Mouse (Mus musculus) kidney, postnatal 0 days (tissue): ENCODE results near the gene Lsm7. TPM values are rescaled to one million over a fixed set of nuclear protein-coding genes. Genes with fewer than 3 reads are reported as not detected.
"Not testable (repeated sequence)": the region's sequence is repeated elsewhere in the genome, so short reads cannot be mapped to it uniquely, and the experiment has no call there.

ENCODE experiments used
- ATAC-seq: fragments of 200-750 bp; cut with Nextera tagmentation; replicated peaks from 2 replicates; pipeline ENCODE4 v1.8.0; 2017; ENCODE audit warnings: low read depth, moderate number of reproducible peaks, moderate TSS enrichment, moderate library complexity; ENCODE audit not compliant: low FRiP score
- DNase-seq: peaks from one replicate; pipeline ENCODE4 v3.0.0-alpha.2; 2016; ENCODE audit warnings: low spot score
- H3K27ac ChIP-seq: fragments of 300-500 bp; sonication (generic); 2 replicates; pipeline ENCODE4 v1.5.1; 2014; ENCODE audit warnings: mild to moderate bottlenecking
- H3K27me3 ChIP-seq: fragments of 300-500 bp; sonication (generic); 2 replicates; pipeline ENCODE4 v1.6.1; 2014; ENCODE audit warnings: low read length, mixed read lengths; ENCODE audit not compliant: insufficient read depth
- H3K36me3 ChIP-seq: fragments of 300-500 bp; sonication (generic); 2 replicates; pipeline ENCODE4 v1.6.1; 2014; ENCODE audit warnings: low read length, mixed read lengths; ENCODE audit not compliant: insufficient read depth
- H3K4me1 ChIP-seq: fragments of 300-500 bp; sonication (generic); replicated peaks from 2 replicates; pipeline ENCODE4 v1.6.1; 2014; ENCODE audit warnings: antibody characterized with exemption, low read length, mixed read lengths; ENCODE audit not compliant: insufficient read depth
- H3K4me2 ChIP-seq: fragments of 300-500 bp; sonication (generic); 2 replicates; pipeline ENCODE4 v1.6.1; 2014; ENCODE audit warnings: mild to moderate bottlenecking, low read length, moderate library complexity, mixed read lengths
- H3K4me3 ChIP-seq: fragments of 300-500 bp; sonication (generic); replicated peaks from 2 replicates; pipeline ENCODE4 v1.5.1; 2014; ENCODE audit warnings: low read depth, low read length
- H3K9ac ChIP-seq: fragments of 300-500 bp; sonication (generic); 2 replicates; pipeline ENCODE4 v1.6.1; 2014; ENCODE audit warnings: low read depth, low read length
- H3K9me3 ChIP-seq: fragments of 300-500 bp; sonication (generic); replicated peaks from 2 replicates; pipeline ENCODE4 v1.6.1; 2016; ENCODE audit warnings: low read length, inconsistent platforms, mixed read lengths
- CTCF ChIP-seq: IDR thresholded peaks from 2 replicates; pipeline ENCODE4 v1.5.1; 2016; ENCODE audit warnings: antibody characterized with exemption, low read depth, mild to moderate bottlenecking, moderate library complexity
- WGBS: fragments of 180-500 bp; shearing (Covaris S2); extraction: QIAGEN DNeasy Blood & Tissue Kit; methylation state at CpG from one replicate; pipeline ENCODE4 v1.1.7; 2014; 5-methylcytosine and 5-hydroxymethylcytosine counted together
- polyA plus RNA-seq: library from polyadenylated mRNA; unstranded; fragments of >200 nt; fragmentation: Nextera tagmentation; extraction: Ambion mirVana; gene quantifications from 2 replicates; pipeline ENCODE4 v1.2.1, GENCODE M21; 2015

Lsm7 gene
- polyA plus RNA-seq, 1 experiment from 2014 or later = 270 TPM

- WGBS = 72% methylated on average over 7 of the region's 7 CpGs
- H3K9ac ChIP-seq = no peak overlapping the region
- no peaks in the 10 kb centered on the region for H3K9me3 ChIP-seq
- DNase-seq (no peak), ATAC-seq (no peak)
- H3K4me3 ChIP-seq = no peak overlapping the region
- TF ChIP-seq CTCF = no peak
- H3K27me3 ChIP-seq = peaks cover 13% of the 10 kb centered on the region; the same call in 1 of the 2 replicates
- no peak overlapping the region for H3K27ac ChIP-seq
- H3K4me2 ChIP-seq = no peak overlapping the region
- H3K4me1 ChIP-seq = 0 out of 2 replicates have a peak, but pooled peaks cover 7% of the 10 kb centered on the region
- peaks cover 15% of the 10 kb centered on the region; the same call in 1 of the 2 replicates for H3K36me3 ChIP-seq
Observed at GRCm38 (mm10) chr10:80832818-80833217, 22.2 kb downstream of the Lsm7 start.

- H3K27me3 ChIP-seq = peaks cover 7% of the 10 kb centered on the region; the same call in 1 of the 2 replicates
- peak; percentile 87 for DNase-seq
- WGBS = 5% methylated on average over 9 of the region's 9 CpGs
- peaks cover 15% of the 10 kb centered on the region; the same call in 1 of the 2 replicates for H3K36me3 ChIP-seq
- no peak for TF ChIP-seq CTCF
- ATAC-seq = peak; percentile 29
- H3K27ac ChIP-seq = 0 out of 2 replicates have a peak overlapping the region, but pooled peaks have one; percentile 56
- H3K4me2 ChIP-seq = no peak overlapping the region
- no peak overlapping the region for H3K4me3 ChIP-seq
- no peaks in the 10 kb centered on the region for H3K9me3 ChIP-seq
- H3K9ac ChIP-seq = no peak overlapping the region
- H3K4me1 ChIP-seq = 0 out of 2 replicates have a peak, but pooled peaks cover 9% of the 10 kb centered on the region
Observed at GRCm38 (mm10) chr10:80831136-80831535, 23.9 kb downstream of the Lsm7 start.

GRCm38 (mm10) chr10:80829359-80830278, 25.4 kb downstream of the Lsm7 start:
- Histone ChIP-seq H3K9ac (no peak overlapping the region), H3K27me3 (no peaks in the 10 kb centered on the region), H3K4me3 (no peak overlapping the region), H3K36me3 (peaks cover 15% of the 10 kb centered on the region; the same call in 1 of the 2 replicates), H3K9me3 (no peaks in the 10 kb centered on the region), H3K27ac (no peak overlapping the region), H3K4me2 (no peak overlapping the region), H3K4me1 (0 out of 2 replicates have a peak, but pooled peaks cover 9% of the 10 kb centered on the region)
- WGBS = 52% methylated on average over 1 of the region's 1 CpGs
- ATAC-seq (no peak), DNase-seq (no peak)
- TF ChIP-seq CTCF = no peak

- Histone ChIP-seq H3K4me2 (peak overlapping the region; percentile 64), H3K36me3 (peaks cover 15% of the 10 kb centered on the region; the same call in 1 of the 2 replicates), H3K4me1 (0 out of 2 replicates have a peak, but pooled peaks cover 12% of the 10 kb centered on the region)
- H3K27ac ChIP-seq, ATAC-seq, H3K9ac ChIP-seq, H3K27me3 ChIP-seq, H3K4me3 ChIP-seq, H3K9me3 ChIP-seq, DNase-seq: not testable (repeated sequence)
- WGBS = 70% methylated on average over 7 of the region's 9 CpGs
Observed at GRCm38 (mm10) chr10:80828587-80828986, 26.4 kb downstream of the Lsm7 start.

GRCm38 (mm10) chr10:80827870-80828420, 27.1 kb downstream of the Lsm7 start:
- WGBS = 55% methylated on average over 10 of the region's 10 CpGs
- no peaks in the 10 kb centered on the region for H3K9me3 ChIP-seq
- DNase-seq = no peak

More at GRCm38 (mm10) chr10:80827870-80828420, 27.1 kb downstream of the Lsm7 start:
- Histone ChIP-seq H3K27ac (no peak overlapping the region), H3K36me3 (peaks cover 15% of the 10 kb centered on the region; the same call in 1 of the 2 replicates), H3K27me3 (no peaks in the 10 kb centered on the region), H3K4me1 (0 out of 2 replicates have a peak, but pooled peaks cover 12% of the 10 kb centered on the region), H3K4me2 (peak overlapping the region; percentile 64), H3K9ac (peak overlapping the region; percentile 95), H3K4me3 (peak overlapping the region; percentile 78)
- no peak for TF ChIP-seq CTCF
- ATAC-seq = no peak
